Mouse (Mus musculus): Measurements from ENCODE around the gene Acaa1b.

DNA sequence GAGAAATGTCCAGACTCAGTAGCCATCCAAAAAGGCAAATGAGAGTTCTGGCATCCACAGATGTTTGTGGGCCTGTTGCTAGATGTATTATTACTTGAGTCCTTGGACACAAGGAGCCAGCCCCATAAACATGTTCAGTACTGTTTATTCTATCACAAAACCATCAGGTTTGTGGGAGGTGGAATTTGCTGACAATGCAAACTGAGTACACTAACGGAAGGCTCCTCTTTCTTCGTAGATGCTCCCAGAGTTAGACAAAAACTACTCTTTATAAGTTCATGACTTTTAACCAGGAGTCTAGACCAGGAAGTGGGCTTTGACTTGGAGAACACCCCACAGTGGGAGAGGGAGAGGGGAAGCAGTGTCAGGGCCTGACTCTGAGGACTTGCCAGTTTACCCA is 10.7 kb upstream of the Acaa1b start:
- TF ChIP-seq GATA1 (IDR thresholded peaks at IDR 0.05; ENCODE audit: low read length) (no peak), TAL1 (IDR thresholded peaks at IDR 0.05; ENCODE audit: low read length) (no peak)
